In the genomic region with DNA sequence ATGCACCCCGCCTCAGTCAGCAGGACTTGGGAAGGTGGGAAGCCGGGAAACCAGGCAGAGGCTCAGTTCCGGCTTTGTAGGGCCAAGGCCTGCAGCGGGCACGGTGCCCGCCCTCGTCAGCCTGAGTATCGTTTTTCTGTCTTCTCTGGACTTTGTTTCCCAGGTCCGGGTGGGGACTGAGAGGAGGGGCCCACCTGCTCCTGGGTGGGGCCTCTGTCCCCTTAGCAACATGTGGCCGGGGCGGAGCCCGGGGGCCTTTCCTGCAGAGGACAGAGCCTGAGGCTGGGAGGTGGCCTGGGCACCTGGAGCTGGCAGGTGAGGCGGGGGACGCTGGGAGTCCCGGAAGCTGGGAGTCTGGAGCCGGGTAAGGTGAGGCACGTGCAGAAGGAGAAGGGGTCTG, we compare ENCODE assay signal across 9 mouse cellular contexts. TPM values are rescaled to one million over a fixed set of nuclear protein-coding genes. Genes with fewer than 3 reads are reported as not detected.
DNase-seq lines count a peak whose midpoint lies in the region; ATAC-seq and TF ChIP-seq lines count a peak whose summit lies in the region.
"Had no signal": no experiment of that assay in that cellular context is flagged by ENCODE, and none has a peak within 500 bp of the region (broad histone marks: within the 10 kb centered on the region; RNA-seq: fewer than 3 reads in every experiment).

No protein-coding gene starts in this region.

- no peaks in the 10 kb centered on the region for H3K9me3 ChIP-seq in ES-Bruce4 (replicated peaks; ENCODE audit: control insufficient read depth, insufficient read depth, low read length, poor library complexity, severe bottlenecking)
- no peaks in the 10 kb centered on the region for H3K9me3 ChIP-seq in forebrain, embryonic 14.5 days (replicated peaks; ENCODE audit: control insufficient read depth, low read length)

- ATAC-seq in forebrain, embryonic 14.5 days, result no peak

- no peak overlapping the region for H3K4me3 ChIP-seq in ES-Bruce4 (ENCODE audit: low read depth, low read length)
- H3K4me3 ChIP-seq in forebrain, embryonic 14.5 days (ENCODE audit: low read depth, low read length), result no peak overlapping the region
- no peak overlapping the region for H3K4me3 ChIP-seq in left cerebral cortex, adult 2 months

- no peaks in the 10 kb centered on the region for H3K36me3 ChIP-seq in ES-Bruce4 (ENCODE audit: control insufficient read depth, insufficient read depth, low read length, poor library complexity, severe bottlenecking)
- H3K36me3 ChIP-seq in forebrain, embryonic 14.5 days (ENCODE audit: control insufficient read depth, insufficient read depth, low read length), result peaks cover 38% of the 10 kb centered on the region

- H3K27me3 ChIP-seq in ES-Bruce4 (ENCODE audit: control insufficient read depth, insufficient read depth, low read length, poor library complexity, severe bottlenecking), result no peaks in the 10 kb centered on the region
- no peaks in the 10 kb centered on the region for H3K27me3 ChIP-seq in forebrain, embryonic 14.5 days (replicated peaks; ENCODE audit: control insufficient read depth, insufficient read depth, low read length)

- H3K4me1 ChIP-seq in ES-Bruce4 (ENCODE audit: control insufficient read depth, insufficient read depth, low read length), result peaks cover 19% of the 10 kb centered on the region
- H3K4me1 ChIP-seq in forebrain, embryonic 14.5 days (ENCODE audit: control insufficient read depth, insufficient read depth, low read length), result no peaks in the 10 kb centered on the region

- no peak overlapping the region for H3K9ac ChIP-seq in ES-Bruce4 (ENCODE audit: low read depth, poor library complexity, severe bottlenecking)
- H3K9ac ChIP-seq in forebrain, embryonic 14.5 days (ENCODE audit: low read length), result 0 out of 2 replicates have a peak overlapping the region, but pooled peaks have one; percentile 13

- 25% methylated on average over 17 of the region's 17 CpGs for WGBS in forebrain, embryonic 14.5 days

- 0 out of 2 replicates have a peak, but pooled peaks have one; percentile 22 for TF ChIP-seq EP300 in ES-Bruce4 (IDR thresholded peaks at IDR 0.05; ENCODE audit: insufficient read depth, low read depth, low read length)

- no peak overlapping the region for H3K27ac ChIP-seq in ES-Bruce4 (ENCODE audit: insufficient read depth, low read length)
- H3K27ac ChIP-seq in forebrain, embryonic 14.5 days (ENCODE audit: low read depth, low read length), result no peak overlapping the region
- no peak overlapping the region for H3K27ac ChIP-seq in left cerebral cortex, adult 2 months

- no peak for TF ChIP-seq POLR2A in ES-Bruce4 (IDR thresholded peaks at IDR 0.05; ENCODE audit: insufficient read depth, low read length)

- TF ChIP-seq CTCF in ES-Bruce4 (IDR thresholded peaks at IDR 0.05; ENCODE audit: low read depth, low read length), result no peak
- no peak for TF ChIP-seq CTCF in left cerebral cortex, adult 2 months (IDR thresholded peaks at IDR 0.05)

- H3K4me2 ChIP-seq in forebrain, embryonic 14.5 days (ENCODE audit: low read length), result no peak overlapping the region

- DNase-seq in forebrain, embryonic 14.5 days (ENCODE audit: low spot score), result no peak
- DNase-seq in kidney, postnatal 36 days, result peak; percentile 85 to 87
- peak; percentile 17 for DNase-seq in lung, postnatal 14 days
- no peak for DNase-seq in left cerebral cortex, adult 2 months (ENCODE audit: extremely low spot score in 1 of 2, low spot score in 2 of 2)
- no peak for DNase-seq in spleen, postnatal 10 days (ENCODE audit: low spot score in 2 of 2)
- no peak for DNase-seq in spleen, adult 12 weeks (ENCODE audit: low spot score)
- no peak for DNase-seq in natural killer cell, adult 2 months (ENCODE audit: low spot score in 2 of 2)
- DNase-seq: cerebellum, adult 8-10 months had no signal

- intact Hi-C loops in left cerebral cortex, adult 2 months (cut with DNase I), result no loop called here

RNA-seq across cellular contexts. Expression of gene Misp, which starts 1.6 kb away (rescaled TPM):
- 4.0 and 6.4 TPM in 2 replicates for polyA plus RNA-seq in ES-Bruce4 (2011; ENCODE audit: insufficient read depth, insufficient read length, low read depth, missing spikeins)
- 0.41 and 0.51 TPM in 2 replicates for polyA plus RNA-seq in forebrain, embryonic 14.5 days (2014; fragmentation: Nextera tagmentation; extraction: Ambion mirVana)
- under 1 TPM; 0.59 to 0.89 TPM for total RNA-seq in left cerebral cortex, adult 2 months (2021)

RNA-seq across cellular contexts. Expression of gene Palm, which starts 29.0 kb away (rescaled TPM):
- 53.3 and 53.7 TPM in 2 replicates for polyA plus RNA-seq in ES-Bruce4 (2011; ENCODE audit: insufficient read depth, insufficient read length, low read depth, missing spikeins)
- 182 and 257 TPM in 2 replicates for polyA plus RNA-seq in forebrain, embryonic 14.5 days (2014; fragmentation: Nextera tagmentation; extraction: Ambion mirVana)
- 100 to 1,000 TPM; 293 to 312 TPM for total RNA-seq in left cerebral cortex, adult 2 months (2021)

RNA-seq across cellular contexts. Expression of gene Prss57, which starts 31.6 kb away (rescaled TPM):
- polyA plus RNA-seq in ES-Bruce4 (2011; ENCODE audit: insufficient read depth, insufficient read length, low read depth, missing spikeins), result not detected in 2 replicates
- 0.37 TPM in 1 of 2 replicates, not detected in the other for polyA plus RNA-seq in forebrain, embryonic 14.5 days (2014; fragmentation: Nextera tagmentation; extraction: Ambion mirVana)
- under 1 TPM; 0.58 to 0.75 TPM for total RNA-seq in left cerebral cortex, adult 2 months (2021)

RNA-seq across cellular contexts. Expression of gene Ptbp1, which starts 31.9 kb away (rescaled TPM):
- 628 and 695 TPM in 2 replicates for polyA plus RNA-seq in ES-Bruce4 (2011; ENCODE audit: insufficient read depth, insufficient read length, low read depth, missing spikeins)
- polyA plus RNA-seq in forebrain, embryonic 14.5 days (2014; fragmentation: Nextera tagmentation; extraction: Ambion mirVana), result 98.2 and 109 TPM in 2 replicates
- 10 to 100 TPM; 55.5 to 61.7 TPM for total RNA-seq in left cerebral cortex, adult 2 months (2021)

RNA-seq across cellular contexts. Expression of gene Fstl3, which starts 45.3 kb away (rescaled TPM):
- 7.7 TPM in 2 replicates for polyA plus RNA-seq in ES-Bruce4 (2011; ENCODE audit: insufficient read depth, insufficient read length, low read depth, missing spikeins)
- 0.58 and 0.96 TPM in 2 replicates for polyA plus RNA-seq in forebrain, embryonic 14.5 days (2014; fragmentation: Nextera tagmentation; extraction: Ambion mirVana)
- total RNA-seq in left cerebral cortex, adult 2 months (2021), result 1 to 10 TPM; 2.5 to 2.6 TPM

Comparison
In these comparisons a context has a peak if more than half of its experiments do, and no peak if none do; other contexts are left out.
1. DNase-seq: peak in kidney, postnatal 36 days (2 of 2) and lung, postnatal 14 days (single experiment); none in forebrain, embryonic 14.5 days (single experiment), left cerebral cortex, adult 2 months (0 of 2), spleen, postnatal 10 days (0 of 2), spleen, adult 12 weeks (single experiment) and natural killer cell, adult 2 months (0 of 2).